Mouse (Mus musculus): Measurements from ENCODE around the gene Krtap19-5. TPM values are rescaled to one million over a fixed set of nuclear protein-coding genes. Genes with fewer than 3 reads are reported as not detected.
A peak's percentile ranks its signal among the peaks of the same experiment; 100 is the strongest.

Gene Krtap19-5
- polyA plus RNA-seq, 1 experiment from 2014 or later: not detected

DNA sequence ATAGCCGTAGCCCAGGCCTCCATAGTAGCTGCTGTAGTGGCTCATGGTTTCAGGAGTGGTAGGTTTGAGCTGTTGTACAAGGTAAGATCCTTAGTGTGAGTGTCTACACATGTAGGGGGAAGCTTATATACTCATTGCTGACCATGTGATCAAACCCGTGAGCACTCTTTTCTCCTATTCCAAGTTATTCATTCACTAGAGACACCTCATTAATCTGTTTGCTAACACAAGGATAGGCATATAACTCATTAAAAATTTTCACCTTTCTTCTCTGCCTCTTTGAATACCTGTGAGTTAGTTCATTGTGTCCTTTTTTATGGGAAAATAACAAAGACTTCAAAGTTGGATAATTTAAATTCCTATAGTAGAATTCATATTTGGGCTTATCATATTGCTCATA is 18.3 kb downstream of the Krtap19-5 start, which contains the start of gene Krtap19-3:
TSS of gene Krtap19-3 (minus strand) at position 101 of the 400 bp plus-strand sequence.
- Histone ChIP-seq H3K4me2 (replicated peaks; ENCODE audit: low read depth) (no peak within 1 kb of the TSS), H3K27ac (replicated peaks) (no peak within 1 kb of the TSS), H3K36me3 (ENCODE audit: control insufficient read depth, insufficient read depth, low read length) (no peaks in the 10 kb centered on the region), H3K9me3 (ENCODE audit: control insufficient read depth, low read length) (no peaks in the 10 kb centered on the region), H3K4me3 (ENCODE audit: low read depth, low read length) (no peak within 1 kb of the TSS), H3K27me3 (ENCODE audit: control insufficient read depth, insufficient read depth, low read length) (no peaks in the 10 kb centered on the region), H3K4me1 (replicated peaks; ENCODE audit: control insufficient read depth, insufficient read depth) (no peaks in the 10 kb centered on the region), H3K9ac (ENCODE audit: low read length) (no peak within 1 kb of the TSS)
- 77% methylated on average over 2 of the region's 2 CpGs for WGBS
- DNase-seq (ENCODE audit: low spot score) (no peak), ATAC-seq (ENCODE audit: low FRiP score, low TSS enrichment) (no peak)
- TF ChIP-seq EP300 (optimal IDR thresholded peaks at IDR 0.05): no peak
- no peak for TF ChIP-seq CTCF (IDR thresholded peaks at IDR 0.05; ENCODE audit: low read depth)

DNA sequence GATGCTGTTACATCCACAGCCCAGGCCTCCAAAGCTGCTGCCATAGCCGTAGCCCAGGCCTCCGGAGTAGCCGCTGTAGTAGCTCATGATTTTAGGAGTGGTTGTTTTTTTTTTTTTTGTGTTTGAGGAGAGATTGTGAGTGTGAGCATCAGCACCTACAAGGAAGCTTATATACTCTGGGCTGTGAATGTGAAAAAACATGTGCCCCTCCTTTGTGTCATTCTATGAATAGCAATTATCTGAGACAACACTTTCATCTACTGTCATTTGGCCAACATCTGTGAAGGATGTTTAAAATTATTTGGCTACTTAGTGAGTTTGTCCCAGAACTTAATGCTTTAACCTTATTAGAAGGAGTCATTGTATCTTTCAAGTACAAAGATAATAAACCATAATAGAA is 22.1 kb downstream of the Krtap19-5 start, which contains the start of gene Krtap19-2:
TSS of gene Krtap19-2 (minus strand) at position 101 of the 400 bp plus-strand sequence.
- no peak within 1 kb of the TSS for H3K27ac ChIP-seq (replicated peaks)
- DNase-seq (ENCODE audit: low spot score): no peak
- H3K27me3 ChIP-seq (ENCODE audit: control insufficient read depth, insufficient read depth, low read length): no peaks in the 10 kb centered on the region
- H3K9me3 ChIP-seq (ENCODE audit: control insufficient read depth, low read length): no peaks in the 10 kb centered on the region
- H3K36me3 ChIP-seq (ENCODE audit: control insufficient read depth, insufficient read depth, low read length): no peaks in the 10 kb centered on the region
- ATAC-seq (ENCODE audit: low FRiP score, low TSS enrichment): no peak
- TF ChIP-seq EP300 (optimal IDR thresholded peaks at IDR 0.05) (no peak), CTCF (IDR thresholded peaks at IDR 0.05; ENCODE audit: low read depth) (no peak)
- no peak within 1 kb of the TSS for H3K4me3 ChIP-seq (ENCODE audit: low read depth, low read length)
- WGBS: 97% methylated on average over 3 of the region's 3 CpGs
- no peak within 1 kb of the TSS for H3K9ac ChIP-seq (ENCODE audit: low read length)
- H3K4me2 ChIP-seq (replicated peaks; ENCODE audit: low read depth): no peak within 1 kb of the TSS
- H3K4me1 ChIP-seq (replicated peaks; ENCODE audit: control insufficient read depth, insufficient read depth): no peaks in the 10 kb centered on the region

DNA sequence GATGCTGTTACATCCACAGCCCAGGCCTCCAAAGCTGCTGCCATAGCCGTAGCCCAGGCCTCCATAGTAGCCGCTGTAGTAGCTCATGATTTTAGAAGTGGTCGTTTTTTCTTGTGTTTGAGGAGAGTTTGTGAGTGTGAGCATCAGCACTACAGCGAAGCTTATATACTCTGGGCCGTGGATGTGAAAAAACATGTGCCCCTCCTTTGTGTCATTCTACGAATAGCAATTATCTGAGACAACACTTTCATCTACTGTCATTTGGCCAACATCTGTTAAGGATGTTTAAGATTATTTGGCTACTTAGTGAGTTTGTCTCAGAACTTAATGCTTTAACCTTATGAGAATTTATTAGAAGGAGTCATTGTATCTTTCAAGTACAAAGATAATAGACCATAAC is 26.9 kb downstream of the Krtap19-5 start, which contains the start of gene Krtap19-1:
TSS of gene Krtap19-1 (minus strand) at position 101 of the 400 bp plus-strand sequence.
- no peak for DNase-seq (ENCODE audit: low spot score)
- H3K9me3 ChIP-seq (ENCODE audit: control insufficient read depth, low read length): no peaks in the 10 kb centered on the region
- no peaks in the 10 kb centered on the region for H3K36me3 ChIP-seq (ENCODE audit: control insufficient read depth, insufficient read depth, low read length)
- 86% methylated on average over 6 of the region's 6 CpGs for WGBS
- H3K9ac ChIP-seq (ENCODE audit: low read length): no peak within 1 kb of the TSS
- no peak within 1 kb of the TSS for H3K4me2 ChIP-seq (replicated peaks; ENCODE audit: low read depth)
- TF ChIP-seq CTCF (IDR thresholded peaks at IDR 0.05; ENCODE audit: low read depth) (no peak), EP300 (optimal IDR thresholded peaks at IDR 0.05) (no peak)
- H3K27ac ChIP-seq (replicated peaks): no peak within 1 kb of the TSS
- H3K4me3 ChIP-seq (ENCODE audit: low read depth, low read length): no peak within 1 kb of the TSS
- ATAC-seq (ENCODE audit: low FRiP score, low TSS enrichment): no peak
- H3K4me1 ChIP-seq (replicated peaks; ENCODE audit: control insufficient read depth, insufficient read depth): no peaks in the 10 kb centered on the region
- no peaks in the 10 kb centered on the region for H3K27me3 ChIP-seq (ENCODE audit: control insufficient read depth, insufficient read depth, low read length)

DNA sequence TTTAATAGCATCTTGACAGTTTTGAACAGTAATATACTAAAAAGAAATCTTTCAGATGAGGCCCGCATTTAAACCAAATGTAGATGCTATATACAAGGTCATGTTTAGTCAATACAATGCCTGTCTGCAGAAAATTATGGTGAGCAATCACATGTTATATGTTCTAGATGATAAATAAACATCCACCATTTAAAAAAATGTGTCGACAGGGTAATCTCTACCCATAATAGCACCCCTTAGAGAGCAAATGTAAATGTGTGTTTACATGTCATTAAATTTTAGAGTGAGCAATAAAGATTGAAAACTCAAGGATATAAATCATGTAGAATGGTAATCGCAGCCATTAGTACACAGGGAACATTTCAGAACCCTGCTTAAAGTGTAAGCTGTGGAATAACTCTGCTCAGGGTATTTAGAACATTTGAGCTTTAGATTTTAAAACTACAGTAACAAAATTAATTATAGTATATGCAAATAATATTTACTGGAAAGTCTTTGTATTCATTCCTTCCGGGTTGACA is 31.3 kb downstream of the Krtap19-5 start:
- no peak for ATAC-seq (ENCODE audit: low FRiP score, low TSS enrichment)
- DNase-seq (ENCODE audit: low spot score): no peak
- 82% methylated on average over 4 of the region's 4 CpGs for WGBS

DNA sequence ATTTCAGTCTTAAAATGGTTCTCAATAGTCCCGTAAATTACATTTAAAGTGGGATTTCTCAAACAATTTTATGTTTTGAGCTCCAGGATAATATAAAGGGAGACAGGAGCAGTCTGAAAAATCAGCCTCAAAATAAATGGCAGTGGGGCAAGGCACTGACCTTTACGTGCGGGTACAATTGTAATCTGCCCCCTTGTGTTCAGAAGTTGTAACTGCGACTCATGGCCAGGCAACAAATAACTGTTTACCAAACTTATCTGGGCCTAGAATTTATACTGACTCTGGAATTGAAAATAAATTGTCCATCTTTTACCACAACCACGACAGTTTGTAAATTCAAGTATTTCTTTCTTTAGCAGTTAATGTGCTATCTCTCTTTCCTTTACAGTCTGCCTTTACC is 44.8 kb downstream of the Krtap19-5 start:
- Histone ChIP-seq H3K27me3 (ENCODE audit: control insufficient read depth, insufficient read depth, low read length) (no peaks in the 10 kb centered on the region), H3K4me3 (ENCODE audit: low read depth, low read length) (no peak overlapping the region), H3K36me3 (ENCODE audit: control insufficient read depth, insufficient read depth, low read length) (no peaks in the 10 kb centered on the region), H3K4me2 (replicated peaks; ENCODE audit: low read depth) (no peak overlapping the region), H3K27ac (replicated peaks) (no peak overlapping the region), H3K9ac (ENCODE audit: low read length) (no peak overlapping the region), H3K9me3 (ENCODE audit: control insufficient read depth, low read length) (no peaks in the 10 kb centered on the region), H3K4me1 (replicated peaks; ENCODE audit: control insufficient read depth, insufficient read depth) (no peaks in the 10 kb centered on the region)
- no peak for ATAC-seq (ENCODE audit: low FRiP score, low TSS enrichment)
- no peak for DNase-seq (ENCODE audit: low spot score)
- TF ChIP-seq CTCF (IDR thresholded peaks at IDR 0.05; ENCODE audit: low read depth) (peak; percentile 75), EP300 (optimal IDR thresholded peaks at IDR 0.05) (no peak)
- WGBS: 17% methylated on average over 5 of the region's 5 CpGs

More for the DNA sequence above, 31.3 kb downstream of the Krtap19-5 start:
- Histone ChIP-seq H3K36me3 (ENCODE audit: control insufficient read depth, insufficient read depth, low read length) (no peaks in the 10 kb centered on the region), H3K9me3 (ENCODE audit: control insufficient read depth, low read length) (no peaks in the 10 kb centered on the region), H3K4me1 (replicated peaks; ENCODE audit: control insufficient read depth, insufficient read depth) (no peaks in the 10 kb centered on the region), H3K4me2 (replicated peaks; ENCODE audit: low read depth) (no peak overlapping the region), H3K9ac (ENCODE audit: low read length) (no peak overlapping the region), H3K27me3 (ENCODE audit: control insufficient read depth, insufficient read depth, low read length) (no peaks in the 10 kb centered on the region), H3K27ac (replicated peaks) (no peak overlapping the region), H3K4me3 (ENCODE audit: low read depth, low read length) (no peak overlapping the region)
- no peak for TF ChIP-seq CTCF (IDR thresholded peaks at IDR 0.05; ENCODE audit: low read depth)
- TF ChIP-seq EP300 (optimal IDR thresholded peaks at IDR 0.05): no peak

DNA sequence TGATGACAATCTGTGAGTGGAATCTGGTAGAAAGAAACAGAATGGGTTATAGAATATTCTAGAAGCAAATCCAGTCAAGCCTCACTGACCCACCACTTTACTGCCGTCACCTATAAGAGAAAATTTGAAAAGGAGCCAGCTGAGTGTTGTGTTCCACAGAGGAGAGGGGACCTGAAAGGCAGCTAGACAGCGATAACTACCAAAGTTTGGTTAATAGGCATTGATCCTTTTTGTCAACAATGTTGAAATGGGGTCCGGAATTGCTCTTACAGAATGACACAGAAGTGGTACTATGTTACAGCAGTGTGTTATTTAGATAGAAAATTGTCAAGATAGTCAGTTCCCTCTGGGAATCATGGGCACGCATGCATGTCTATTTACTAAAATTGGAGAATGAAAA is 47.7 kb downstream of the Krtap19-5 start:
- no peak for ATAC-seq (ENCODE audit: low FRiP score, low TSS enrichment)
- TF ChIP-seq EP300 (optimal IDR thresholded peaks at IDR 0.05) (no peak), CTCF (IDR thresholded peaks at IDR 0.05; ENCODE audit: low read depth) (no peak)

More for the DNA sequence above, 47.7 kb downstream of the Krtap19-5 start:
- 69% methylated on average over 4 of the region's 4 CpGs for WGBS
- no peak for DNase-seq (ENCODE audit: low spot score)
- H3K36me3 ChIP-seq (ENCODE audit: control insufficient read depth, insufficient read depth, low read length): no peaks in the 10 kb centered on the region
- H3K9ac ChIP-seq (ENCODE audit: low read length): no peak overlapping the region
- no peaks in the 10 kb centered on the region for H3K9me3 ChIP-seq (ENCODE audit: control insufficient read depth, low read length)
- H3K27me3 ChIP-seq (ENCODE audit: control insufficient read depth, insufficient read depth, low read length): no peaks in the 10 kb centered on the region
- no peak overlapping the region for H3K4me2 ChIP-seq (replicated peaks; ENCODE audit: low read depth)
- no peak overlapping the region for H3K27ac ChIP-seq (replicated peaks)
- no peak overlapping the region for H3K4me3 ChIP-seq (ENCODE audit: low read depth, low read length)
- no peaks in the 10 kb centered on the region for H3K4me1 ChIP-seq (replicated peaks; ENCODE audit: control insufficient read depth, insufficient read depth)
